Mouse (Mus musculus): ENCODE results near the gene Rnf121.

DNA sequence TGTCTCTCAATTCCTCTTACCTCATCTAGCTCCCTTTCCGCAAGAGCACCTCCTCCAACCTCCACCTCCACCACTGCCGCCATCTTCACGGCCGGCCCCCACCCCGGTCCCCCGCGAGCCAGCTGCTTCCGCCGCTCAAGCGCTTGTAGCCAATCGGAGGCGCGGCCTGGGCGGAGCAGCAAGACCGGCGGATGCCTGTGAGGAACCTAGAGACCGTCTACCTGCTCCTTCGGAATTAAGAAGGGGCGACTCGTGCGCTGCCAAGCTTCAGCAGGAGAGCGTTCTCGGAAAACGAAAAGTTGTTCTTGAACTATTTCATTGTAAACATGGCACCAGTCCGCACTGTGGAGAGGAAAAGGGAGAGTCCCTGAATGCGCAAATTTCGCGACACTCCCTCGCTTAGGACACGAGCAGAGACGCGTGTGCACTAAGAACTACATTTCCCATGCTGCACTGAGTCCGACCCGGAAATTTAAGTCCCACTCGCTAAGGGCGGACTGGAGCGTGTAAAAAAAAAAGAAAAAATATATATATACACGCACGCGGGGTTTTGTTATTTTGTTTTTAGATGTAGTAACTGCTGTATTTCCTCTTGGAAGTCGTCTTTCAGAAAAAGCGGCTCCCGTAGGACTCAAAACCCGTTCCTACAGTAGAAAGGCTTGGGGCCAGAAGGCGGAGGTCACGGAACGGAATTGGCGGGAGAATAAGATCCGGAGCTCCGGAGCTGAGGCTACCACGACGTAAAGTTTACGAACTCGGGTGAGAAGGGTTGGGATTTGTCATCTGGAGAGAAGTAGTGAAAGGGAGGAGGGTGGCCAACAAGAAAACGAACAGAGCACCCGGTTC is at the start of gene Rnf121, which contains the start of the genes Xndc1 and Xntrpc:
- peak; percentile 54 for TF ChIP-seq POLR2A (IDR thresholded peaks at IDR 0.05; ENCODE audit: borderline replicate concordance, extremely low read depth, low read depth, low read length)
- no peak for TF ChIP-seq CTCF (IDR thresholded peaks at IDR 0.05; ENCODE audit: insufficient read depth, low read length)

Measured in lung, adult 2 months (tissue).